Mouse (Mus musculus): ENCODE measurements around the gene Hmmr. TPM values are rescaled to one million over a fixed set of nuclear protein-coding genes. Genes with fewer than 3 reads are reported as not detected.

Hmmr gene
- polyA plus RNA-seq, 2 experiments, result 31.0 to 56.0 TPM

GRCm38 (mm10) chr11:40763395-40763794 is 30.2 kb upstream of the Hmmr start:
- H3K4me3 ChIP-seq (ENCODE audit: insufficient read depth in 1 of 2, low read depth in 2 of 2, low read length in 2 of 2), result no peak overlapping the region
- H3K36me3 ChIP-seq (replicated peaks; ENCODE audit: control insufficient read depth, insufficient read depth, low read depth), result no peaks in the 10 kb centered on the region
- no peaks in the 10 kb centered on the region for H3K4me1 ChIP-seq (replicated peaks; ENCODE audit: control insufficient read depth in 2 of 2, insufficient read depth in 2 of 2, low read length in 1 of 2)
- no peak overlapping the region for H3K4me2 ChIP-seq (ENCODE audit: low read depth)
- WGBS (ENCODE audit: insufficient replicate concordance), result 15% methylated on average over 2 of the region's 2 CpGs
- peak; percentile 57; the same call in 1 of the 2 replicates for ATAC-seq (ENCODE audit: insufficient read depth)
- DNase-seq (ENCODE audit: low read depth in 3 of 3, low spot score in 3 of 3), result peak in 1 of 3 experiments; percentile 13
- H3K9ac ChIP-seq (replicated peaks), result no peak overlapping the region
- no peaks in the 10 kb centered on the region for H3K9me3 ChIP-seq (ENCODE audit: control insufficient read depth, low read length)
- no peak overlapping the region for H3K27ac ChIP-seq
- TF ChIP-seq CTCF (IDR thresholded peaks at IDR 0.05; ENCODE audit: low read depth) (peak; percentile 60), EP300 (IDR thresholded peaks at IDR 0.05; ENCODE audit: low read depth) (no peak)
- H3K27me3 ChIP-seq (ENCODE audit: control insufficient read depth, insufficient read depth, low read length), result no peaks in the 10 kb centered on the region

DNA sequence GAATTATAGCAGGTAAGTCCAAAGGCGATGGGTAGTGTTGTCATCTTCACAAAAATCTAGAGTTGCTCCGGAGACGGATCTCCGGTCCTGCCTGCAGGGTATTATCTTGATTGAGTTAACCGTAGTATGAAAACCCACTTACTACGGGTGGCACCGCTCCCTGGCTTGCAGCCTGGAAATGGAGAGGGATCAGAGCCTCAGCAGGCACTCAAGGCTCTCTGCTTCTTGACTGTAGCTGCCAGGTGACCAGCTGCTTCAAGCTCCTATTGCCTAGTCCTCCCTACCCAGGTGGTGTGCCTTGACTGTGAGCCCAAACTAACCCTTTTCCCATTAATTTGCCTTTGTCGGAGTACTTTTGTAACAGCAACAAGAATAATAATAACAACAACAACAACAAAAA is 26.7 kb upstream of the Hmmr start:
- DNase-seq (ENCODE audit: low read depth in 3 of 3, low spot score in 3 of 3) (no peak), ATAC-seq (ENCODE audit: insufficient read depth) (no peak)
- no peaks in the 10 kb centered on the region for H3K9me3 ChIP-seq (ENCODE audit: control insufficient read depth, low read length)
- peaks cover 0 to 4% of the 10 kb centered on the region in 2 experiments; a peak in 2 of 4 replicates for H3K4me1 ChIP-seq (replicated peaks; ENCODE audit: control insufficient read depth in 2 of 2, insufficient read depth in 2 of 2, low read length in 1 of 2)
- no peaks in the 10 kb centered on the region for H3K27me3 ChIP-seq (ENCODE audit: control insufficient read depth, insufficient read depth, low read length)
- H3K36me3 ChIP-seq (replicated peaks; ENCODE audit: control insufficient read depth, insufficient read depth, low read depth), result no peaks in the 10 kb centered on the region
- TF ChIP-seq CTCF (IDR thresholded peaks at IDR 0.05; ENCODE audit: low read depth) (no peak), EP300 (IDR thresholded peaks at IDR 0.05; ENCODE audit: low read depth) (no peak)
- no peak overlapping the region for H3K4me2 ChIP-seq (ENCODE audit: low read depth)
- H3K4me3 ChIP-seq (ENCODE audit: insufficient read depth in 1 of 2, low read depth in 2 of 2, low read length in 2 of 2), result no peak overlapping the region
- WGBS (ENCODE audit: insufficient replicate concordance), result 73% methylated on average over 8 of the region's 8 CpGs
- H3K9ac ChIP-seq (replicated peaks), result no peak overlapping the region
- no peak overlapping the region for H3K27ac ChIP-seq

DNA sequence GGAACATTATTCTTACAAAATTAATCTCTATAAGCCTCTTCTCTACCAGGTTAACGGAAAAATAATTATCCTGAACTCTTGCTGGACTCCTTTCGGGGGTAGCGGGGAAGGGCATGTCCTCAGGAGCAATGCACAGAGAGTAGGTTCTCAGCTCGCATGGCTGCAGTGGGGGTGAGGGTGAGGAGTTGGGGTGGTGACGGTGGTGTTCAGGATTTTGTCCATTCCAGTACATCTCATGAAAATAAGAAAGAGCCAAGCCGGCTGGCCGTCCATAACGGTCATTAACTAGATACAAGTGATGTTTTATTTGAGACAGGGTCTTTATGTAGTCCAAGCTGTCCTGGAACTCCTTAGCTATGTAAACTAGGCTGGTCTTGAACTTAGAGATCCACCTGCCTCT is 22.7 kb upstream of the Hmmr start:
- Histone ChIP-seq H3K27me3 (ENCODE audit: control insufficient read depth, insufficient read depth, low read length) (no peaks in the 10 kb centered on the region), H3K9me3 (ENCODE audit: control insufficient read depth, low read length) (no peaks in the 10 kb centered on the region), H3K4me2 (ENCODE audit: low read depth) (peak overlapping the region; percentile 87), H3K36me3 (replicated peaks; ENCODE audit: control insufficient read depth, insufficient read depth, low read depth) (no peaks in the 10 kb centered on the region), H3K4me3 (ENCODE audit: insufficient read depth in 1 of 2, low read depth in 2 of 2, low read length in 2 of 2) (no peak overlapping the region), H3K4me1 (replicated peaks; ENCODE audit: control insufficient read depth in 2 of 2, insufficient read depth in 2 of 2, low read length in 1 of 2) (peaks cover 4 to 5% of the 10 kb centered on the region in 2 experiments), H3K27ac (no peak overlapping the region), H3K9ac (replicated peaks) (no peak overlapping the region)
- no peak for DNase-seq (ENCODE audit: low read depth in 3 of 3, low spot score in 3 of 3)
- no peak for ATAC-seq (ENCODE audit: insufficient read depth)
- WGBS (ENCODE audit: insufficient replicate concordance), result 86% methylated on average over 8 of the region's 8 CpGs
- TF ChIP-seq CTCF (IDR thresholded peaks at IDR 0.05; ENCODE audit: low read depth), result no peak
- no peak for TF ChIP-seq EP300 (IDR thresholded peaks at IDR 0.05; ENCODE audit: low read depth)

DNA sequence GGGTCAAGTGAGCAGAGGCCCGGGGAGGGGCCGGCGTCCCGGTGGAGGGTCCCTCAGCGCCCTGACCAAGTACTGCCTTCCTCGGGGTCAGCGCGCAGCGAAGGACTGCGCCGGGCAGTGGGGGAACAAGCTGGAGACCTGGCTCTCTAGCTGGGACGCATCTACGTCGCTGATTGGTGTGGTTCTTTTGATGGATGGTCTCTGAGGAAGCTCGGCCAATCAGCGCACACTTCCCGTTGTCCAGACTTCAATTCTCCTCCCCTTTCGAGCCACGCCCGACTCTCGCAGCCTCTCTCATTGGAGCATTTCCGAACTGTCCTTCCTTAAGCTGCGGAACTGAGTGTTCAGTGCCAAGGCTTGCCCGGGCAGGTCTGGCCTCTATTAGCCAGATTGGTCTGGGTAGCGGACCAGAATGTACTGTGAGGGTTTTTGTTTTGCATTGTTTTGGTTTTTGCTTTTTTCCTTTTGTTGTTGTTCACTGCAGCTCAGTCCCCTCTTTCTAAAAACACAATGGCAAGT is 21.9 kb upstream of the Hmmr start, which contains the start of gene Ccng1:
Ccng1 (minus strand) TSS at position 203 of the 519 bp plus-strand sequence.
- H3K4me2 ChIP-seq (ENCODE audit: low read depth), result peak within 1 kb of the TSS; percentile 87
- no peak for TF ChIP-seq EP300 (IDR thresholded peaks at IDR 0.05; ENCODE audit: low read depth)
- no peak for TF ChIP-seq CTCF (IDR thresholded peaks at IDR 0.05; ENCODE audit: low read depth)
- no peaks in the 10 kb centered on the region for H3K27me3 ChIP-seq (ENCODE audit: control insufficient read depth, insufficient read depth, low read length)
- no peaks in the 10 kb centered on the region for H3K36me3 ChIP-seq (replicated peaks; ENCODE audit: control insufficient read depth, insufficient read depth, low read depth)
- DNase-seq (ENCODE audit: low read depth in 3 of 3, low spot score in 3 of 3) (peak; percentile 93 to 95 (median 94)), ATAC-seq (ENCODE audit: insufficient read depth) (peak; percentile 99)
- peak within 1 kb of the TSS; percentile 55 for H3K27ac ChIP-seq
- H3K9me3 ChIP-seq (ENCODE audit: control insufficient read depth, low read length), result no peaks in the 10 kb centered on the region
- H3K9ac ChIP-seq (replicated peaks), result peak within 1 kb of the TSS; percentile 91
- peaks cover 4 to 5% of the 10 kb centered on the region in 2 experiments for H3K4me1 ChIP-seq (replicated peaks; ENCODE audit: control insufficient read depth in 2 of 2, insufficient read depth in 2 of 2, low read length in 1 of 2)
- peak within 1 kb of the TSS; percentile 85 to 95 for H3K4me3 ChIP-seq (ENCODE audit: insufficient read depth in 1 of 2, low read depth in 2 of 2, low read length in 2 of 2)
- WGBS (ENCODE audit: insufficient replicate concordance), result under 1% methylated on average over 25 of the region's 25 CpGs

GRCm38 (mm10) chr11:40754664-40755107 is 21.5 kb upstream of the Hmmr start:
- Histone ChIP-seq H3K9me3 (ENCODE audit: control insufficient read depth, low read length) (no peaks in the 10 kb centered on the region), H3K9ac (replicated peaks) (peak overlapping the region; percentile 91), H3K4me1 (replicated peaks; ENCODE audit: control insufficient read depth in 2 of 2, insufficient read depth in 2 of 2, low read length in 1 of 2) (peaks cover 4 to 5% of the 10 kb centered on the region in 2 experiments), H3K4me2 (ENCODE audit: low read depth) (peak overlapping the region; percentile 87), H3K4me3 (ENCODE audit: insufficient read depth in 1 of 2, low read depth in 2 of 2, low read length in 2 of 2) (peak overlapping the region; percentile 85 to 95), H3K27ac (peak overlapping the region; percentile 55), H3K36me3 (replicated peaks; ENCODE audit: control insufficient read depth, insufficient read depth, low read depth) (no peaks in the 10 kb centered on the region), H3K27me3 (ENCODE audit: control insufficient read depth, insufficient read depth, low read length) (no peaks in the 10 kb centered on the region)
- under 1% methylated on average over 19 of the region's 19 CpGs for WGBS (ENCODE audit: insufficient replicate concordance)
- TF ChIP-seq CTCF (IDR thresholded peaks at IDR 0.05; ENCODE audit: low read depth) (no peak), EP300 (IDR thresholded peaks at IDR 0.05; ENCODE audit: low read depth) (no peak)
- ATAC-seq (ENCODE audit: insufficient read depth) (peak; percentile 75), DNase-seq (ENCODE audit: low read depth in 3 of 3, low spot score in 3 of 3) (no peak)

Measured in liver, embryonic 14.5 days (tissue).